Mouse (Mus musculus) kidney, adult 11 months (tissue): ENCODE results near the gene Pfdn6.
A peak's percentile ranks its signal among the peaks of the same experiment; 100 is the strongest.
"Not testable (repeated sequence)": the region's sequence is repeated elsewhere in the genome, so short reads cannot be mapped to it uniquely, and the experiment has no call there.

Source experiments
- DNase-seq: peaks from one replicate; pipeline ENCODE4 v3.0.0; 2022

The Pfdn6 gene

GRCm38 (mm10) chr17:33913264-33913663 is 26.9 kb downstream of the Pfdn6 start:
- no peak for DNase-seq

GRCm38 (mm10) chr17:33911813-33912414 is 28.2 kb downstream of the Pfdn6 start:
- no peak for DNase-seq

GRCm38 (mm10) chr17:33911052-33911812 is 28.9 kb downstream of the Pfdn6 start:
- no peak for DNase-seq

GRCm38 (mm10) chr17:33910346-33911051 is 29.6 kb downstream of the Pfdn6 start:
- no peak for DNase-seq

GRCm38 (mm10) chr17:33909869-33910250 is 30.3 kb downstream of the Pfdn6 start:
- no peak for DNase-seq

GRCm38 (mm10) chr17:33909077-33909868 is 30.9 kb downstream of the Pfdn6 start, which contains the start of gene Daxx:
TSS of gene Daxx (plus strand) at chr17:33909414.
- DNase-seq = peak; percentile 99

GRCm38 (mm10) chr17:33908331-33909076 is 31.6 kb downstream of the Pfdn6 start:
- DNase-seq = no peak

GRCm38 (mm10) chr17:33904835-33905234 is 35.3 kb downstream of the Pfdn6 start, which contains the start of gene Platr17:
TSS of gene Platr17 (plus strand) at chr17:33905135.
- not testable (repeated sequence) for DNase-seq

GRCm38 (mm10) chr17:33903911-33904651 is 36.1 kb downstream of the Pfdn6 start:
- not testable (repeated sequence) for DNase-seq

- DNase-seq = no peak
Measured at GRCm38 (mm10) chr17:33902491-33902890, 37.7 kb downstream of the Pfdn6 start.

GRCm38 (mm10) chr17:33902079-33902478 is 38.1 kb downstream of the Pfdn6 start:
- DNase-seq = no peak

- DNase-seq = no peak
Measured at GRCm38 (mm10) chr17:33901653-33902052, 38.5 kb downstream of the Pfdn6 start.

GRCm38 (mm10) chr17:33900989-33901314 is 39.2 kb downstream of the Pfdn6 start:
- DNase-seq = no peak

- no peak for DNase-seq
Measured at GRCm38 (mm10) chr17:33900281-33900988, 39.7 kb downstream of the Pfdn6 start.

- no peak for DNase-seq
Measured at GRCm38 (mm10) chr17:33899642-33900041, 40.5 kb downstream of the Pfdn6 start.

GRCm38 (mm10) chr17:33898193-33898592 is 42.0 kb downstream of the Pfdn6 start:
- DNase-seq = not testable (repeated sequence)

- DNase-seq = no peak
Measured at GRCm38 (mm10) chr17:33897114-33897794, 42.9 kb downstream of the Pfdn6 start.

- not testable (repeated sequence) for DNase-seq
Measured at GRCm38 (mm10) chr17:33893011-33893410, 47.1 kb downstream of the Pfdn6 start.

GRCm38 (mm10) chr17:33892429-33892828 is 47.7 kb downstream of the Pfdn6 start:
- no peak for DNase-seq

- DNase-seq = not testable (repeated sequence)
Measured at GRCm38 (mm10) chr17:33891892-33892291, 48.3 kb downstream of the Pfdn6 start.
